Mouse (Mus musculus) small intestine, adult 2 months (tissue): ENCODE data around the gene Cux2. TPM values are rescaled to one million over a fixed set of nuclear protein-coding genes. Genes with fewer than 3 reads are reported as not detected.

Experiments
- H3K27ac ChIP-seq: fragments of 200-500 bp; 2 replicates; pipeline ENCODE4 v1.5.1; 2012; ENCODE audit warnings: low read depth, low read length, control low read depth, inconsistent platforms; ENCODE audit not compliant: insufficient read depth
- H3K27me3 ChIP-seq: fragments of 200-500 bp; 2 replicates; pipeline ENCODE4 v1.6.1; 2012; ENCODE audit warnings: mild to moderate bottlenecking, moderate library complexity, low read length, inconsistent platforms; ENCODE audit not compliant: control insufficient read depth, insufficient read depth
- H3K36me3 ChIP-seq: fragments of 200-500 bp; 2 replicates; pipeline ENCODE4 v1.6.1; 2012; ENCODE audit warnings: mild to moderate bottlenecking, low read length, control low read depth, inconsistent platforms; ENCODE audit not compliant: control insufficient read depth, insufficient read depth
- H3K4me1 ChIP-seq: fragments of 200-500 bp; 2 replicates; pipeline ENCODE4 v1.6.1; 2012; ENCODE audit warnings: low read length, inconsistent platforms, mixed read lengths; ENCODE audit not compliant: control insufficient read depth, insufficient read depth, insufficient read length
- H3K4me3 ChIP-seq: fragments of 200-500 bp; 2 replicates; pipeline ENCODE4 v1.5.1; 2012; ENCODE audit warnings: low read depth, mild to moderate bottlenecking, control low read depth, inconsistent platforms, low read length, moderate library complexity
- CTCF ChIP-seq: fragments of 200-500 bp; IDR thresholded peaks from 2 replicates; pipeline ENCODE4 v1.5.1; 2012; ENCODE audit warnings: low read depth, mild to moderate bottlenecking, control low read depth, inconsistent platforms, low read length, moderate library complexity, mixed read lengths; ENCODE audit not compliant: insufficient replicate concordance, insufficient read length; ENCODE audit errors: extremely low read depth
- POLR2A ChIP-seq: fragments of 200-500 bp; IDR thresholded peaks from 2 replicates; pipeline ENCODE4 v1.6.1; 2012; ENCODE audit warnings: low read depth, mild to moderate bottlenecking, control low read depth, inconsistent platforms, low read length, moderate library complexity
- WGBS: fragments of 180-500 bp; shearing (Covaris S2); methylation state at CpG from one replicate; pipeline ENCODE4 v1.1.7; 2018; 5-methylcytosine and 5-hydroxymethylcytosine counted together
- polyA plus RNA-seq: library from polyadenylated mRNA; depleted of rRNA; stranded (reverse); fragments of >200 nt; gene quantifications from 2 replicates; pipeline ENCODE4 v1.2.3, GENCODE M21; 2012

Cux2 gene
- polyA plus RNA-seq, 1 experiment: 2.6 TPM

GRCm38 (mm10) chr5:121938065-121938849 lies 111.6 kb downstream of the Cux2 start:
- Histone ChIP-seq H3K27me3 (no peaks in the 10 kb centered on the region), H3K4me1 (no peaks in the 10 kb centered on the region), H3K36me3 (no peaks in the 10 kb centered on the region), H3K27ac (no peak overlapping the region), H3K4me3 (no peak overlapping the region)
- WGBS: 67% methylated on average over 18 of the region's 18 CpGs
- TF ChIP-seq CTCF: no peak
- no peak for TF ChIP-seq POLR2A

- Histone ChIP-seq H3K4me1 (peaks cover 4% of the 10 kb centered on the region; the same call in 1 of the 2 replicates), H3K27me3 (peaks cover under 1% of the 10 kb centered on the region; the same call in 1 of the 2 replicates), H3K36me3 (no peaks in the 10 kb centered on the region), H3K27ac (no peak overlapping the region), H3K4me3 (no peak overlapping the region)
- TF ChIP-seq CTCF: no peak
- no peak for TF ChIP-seq POLR2A
- WGBS: 46% methylated on average over 9 of the region's 9 CpGs
These were observed 119.6 kb downstream of the Cux2 start for GRCm38 (mm10) chr5:121930261-121930660.

GRCm38 (mm10) chr5:121928362-121929000 lies 121.4 kb downstream of the Cux2 start:
- Histone ChIP-seq H3K27ac (no peak overlapping the region), H3K4me1 (peaks cover 4% of the 10 kb centered on the region; the same call in 1 of the 2 replicates), H3K36me3 (no peaks in the 10 kb centered on the region), H3K27me3 (peaks cover 10% of the 10 kb centered on the region; the same call in 1 of the 2 replicates), H3K4me3 (no peak overlapping the region)
- TF ChIP-seq CTCF: no peak
- no peak for TF ChIP-seq POLR2A
- 61% methylated on average over 15 of the region's 17 CpGs for WGBS

- Histone ChIP-seq H3K27me3 (peaks cover 10% of the 10 kb centered on the region; the same call in 1 of the 2 replicates), H3K4me1 (peaks cover 4% of the 10 kb centered on the region; the same call in 1 of the 2 replicates), H3K36me3 (no peaks in the 10 kb centered on the region), H3K27ac (no peak overlapping the region), H3K4me3 (no peak overlapping the region)
- no peak for TF ChIP-seq CTCF
- TF ChIP-seq POLR2A: no peak
- 32% methylated on average over 2 of the region's 2 CpGs for WGBS
These were observed 123.4 kb downstream of the Cux2 start for GRCm38 (mm10) chr5:121926543-121926814.

- WGBS: 53% methylated on average over 28 of the region's 28 CpGs
- no peak overlapping the region for H3K27ac ChIP-seq
- H3K27me3 ChIP-seq: peaks cover 10% of the 10 kb centered on the region; the same call in 1 of the 2 replicates
- H3K4me1 ChIP-seq: peaks cover 4% of the 10 kb centered on the region; the same call in 1 of the 2 replicates
- TF ChIP-seq POLR2A (no peak), CTCF (no peak)
- no peak overlapping the region for H3K4me3 ChIP-seq
- no peaks in the 10 kb centered on the region for H3K36me3 ChIP-seq
These were observed 124.0 kb downstream of the Cux2 start for GRCm38 (mm10) chr5:121925751-121926542.

- TF ChIP-seq POLR2A: no peak
- no peak for TF ChIP-seq CTCF
- 56% methylated on average over 23 of the region's 23 CpGs for whole genome bisulfite sequencing
- Histone ChIP-seq H3K4me1 (peaks cover 4% of the 10 kb centered on the region; the same call in 1 of the 2 replicates), H3K27me3 (peaks cover 10% of the 10 kb centered on the region; the same call in 1 of the 2 replicates), H3K4me3 (no peak overlapping the region), H3K27ac (no peak overlapping the region), H3K36me3 (no peaks in the 10 kb centered on the region)
These were observed 124.6 kb downstream of the Cux2 start for GRCm38 (mm10) chr5:121925291-121925690.
